In the genomic region with DNA sequence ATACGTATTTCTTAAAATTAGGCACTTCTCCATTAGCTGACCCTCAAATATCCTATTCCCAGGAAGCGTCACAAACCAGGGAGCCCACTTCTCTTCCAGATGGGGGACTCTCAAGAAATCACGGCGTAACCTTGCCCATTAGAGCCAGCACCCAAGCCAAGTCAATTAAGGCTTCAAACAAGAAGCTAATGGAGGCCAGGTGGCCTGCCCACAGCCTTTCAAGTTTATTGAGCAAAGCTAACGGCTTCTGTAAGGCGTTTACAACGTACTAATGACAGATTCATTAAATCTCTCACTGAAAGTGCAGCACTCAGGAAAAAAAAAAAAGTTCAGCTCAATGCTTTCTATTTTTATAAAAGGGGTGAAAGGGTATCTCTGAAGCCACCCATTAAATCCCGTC, we compare ENCODE assay signal across 8 mouse cellular contexts. TPM values are rescaled to one million over a fixed set of nuclear protein-coding genes. Genes with fewer than 3 reads are reported as not detected.
A peak's percentile ranks its signal among the peaks of the same experiment; 100 is the strongest.
DNase-seq lines count a peak whose midpoint lies in the region; ATAC-seq and TF ChIP-seq lines count a peak whose summit lies in the region.

No protein-coding gene starts in this region.

- peak overlapping the region; percentile 67 for H3K4me3 ChIP-seq in heart, embryonic 13.5 days
- H3K4me3 ChIP-seq in forebrain, embryonic 15.5 days = peak overlapping the region; percentile 64
- H3K4me3 ChIP-seq in liver, postnatal 0 days (ENCODE audit: low read depth, low read length) = peak overlapping the region; percentile 54

- DNase-seq in heart, adult 18-20 months = no peak
- peak; percentile 19 for DNase-seq in MN1 (ENCODE audit: low spot score)
- DNase-seq in liver, postnatal 0 days = no peak
- no peak for DNase-seq in layer of hippocampus, postnatal 10 days (ENCODE audit: low spot score in 2 of 2)
- DNase-seq in right cerebral cortex, postnatal 10 days (ENCODE audit: low spot score in 2 of 2) = no peak
- no peak for DNase-seq in gastrocnemius, adult 8-10 months (ENCODE audit: low spot score in 2 of 2)

- WGBS in heart, embryonic 13.5 days = 19% methylated on average over 8 of the region's 8 CpGs
- WGBS in forebrain, embryonic 15.5 days = 10% methylated on average over 8 of the region's 8 CpGs
- WGBS in liver, postnatal 0 days (ENCODE audit: insufficient replicate concordance) = 18% methylated on average over 8 of the region's 8 CpGs

- peaks cover 7% of the 10 kb centered on the region for H3K27me3 ChIP-seq in heart, embryonic 13.5 days (replicated peaks)
- no peaks in the 10 kb centered on the region for H3K27me3 ChIP-seq in forebrain, embryonic 15.5 days
- peaks cover 15% of the 10 kb centered on the region for H3K27me3 ChIP-seq in liver, postnatal 0 days (ENCODE audit: insufficient read depth, low read length)

- H3K9ac ChIP-seq in heart, embryonic 13.5 days = peak overlapping the region; percentile 79
- H3K9ac ChIP-seq in forebrain, embryonic 15.5 days (replicated peaks) = peak overlapping the region; percentile 77
- H3K9ac ChIP-seq in liver, postnatal 0 days (replicated peaks) = no peak overlapping the region

- TF ChIP-seq EP300 in liver, postnatal 0 days (IDR thresholded peaks at IDR 0.05; ENCODE audit: low read depth) = no peak

- H3K9me3 ChIP-seq in heart, embryonic 13.5 days = no peaks in the 10 kb centered on the region
- no peaks in the 10 kb centered on the region for H3K9me3 ChIP-seq in forebrain, embryonic 15.5 days
- no peaks in the 10 kb centered on the region for H3K9me3 ChIP-seq in liver, postnatal 0 days (ENCODE audit: low read length)

- peaks cover 12% of the 10 kb centered on the region for H3K4me1 ChIP-seq in heart, embryonic 13.5 days
- peaks cover 14% of the 10 kb centered on the region for H3K4me1 ChIP-seq in forebrain, embryonic 15.5 days
- H3K4me1 ChIP-seq in liver, postnatal 0 days (ENCODE audit: insufficient read depth) = peaks cover 12% of the 10 kb centered on the region

- H3K27ac ChIP-seq in heart, embryonic 13.5 days (replicated peaks) = no peak overlapping the region
- H3K27ac ChIP-seq in forebrain, embryonic 15.5 days (replicated peaks) = peak overlapping the region; percentile 81
- no peak overlapping the region for H3K27ac ChIP-seq in liver, postnatal 0 days (ENCODE audit: low read depth)

- ATAC-seq in heart, embryonic 13.5 days (ENCODE audit: extremely low read depth, insufficient number of reproducible peaks, low FRiP score, low TSS enrichment) = no peak
- ATAC-seq in forebrain, embryonic 15.5 days (replicated peaks) = no peak
- no peak for ATAC-seq in liver, postnatal 0 days

- TF ChIP-seq CTCF in liver, postnatal 0 days (IDR thresholded peaks at IDR 0.05; ENCODE audit: low read depth) = no peak

- H3K36me3 ChIP-seq in heart, embryonic 13.5 days = no peaks in the 10 kb centered on the region
- H3K36me3 ChIP-seq in forebrain, embryonic 15.5 days = no peaks in the 10 kb centered on the region
- H3K36me3 ChIP-seq in liver, postnatal 0 days (replicated peaks; ENCODE audit: insufficient read depth, low read length) = no peaks in the 10 kb centered on the region

- peak overlapping the region; percentile 88 for H3K4me2 ChIP-seq in heart, embryonic 13.5 days
- peak overlapping the region; percentile 71 for H3K4me2 ChIP-seq in forebrain, embryonic 15.5 days (replicated peaks)
- peak overlapping the region; percentile 79 for H3K4me2 ChIP-seq in liver, postnatal 0 days (ENCODE audit: low read depth, low read length)

RNA-seq across cellular contexts. Expression of a gene that starts 20.1 kb away (rescaled TPM):
- polyA plus RNA-seq in heart, embryonic 13.5 days (2015; fragmentation: Nextera tagmentation; extraction: Ambion mirVana) = 1.4 and 2.3 TPM in 2 replicates
- total RNA-seq in heart, adult 18-20 months (2021) = 1 to 10 TPM in 1 of 2 experiments, under 1 TPM in 1; 0.62 to 1.2 TPM
- polyA plus RNA-seq in forebrain, embryonic 15.5 days (2015; fragmentation: Nextera tagmentation; extraction: Ambion mirVana) = 19.0 and 22.5 TPM in 2 replicates
- 0.25 and 0.32 TPM in 2 replicates for polyA plus RNA-seq in liver, postnatal 0 days (2015; fragmentation: Nextera tagmentation; extraction: Ambion mirVana)
- 10 to 100 TPM; 29.9 to 31.9 TPM for total RNA-seq in layer of hippocampus, postnatal 10 days (2021)
- total RNA-seq in gastrocnemius, adult 8-10 months (2022) = under 1 TPM; 0.39 to 0.65 (median 0.56) TPM

RNA-seq across cellular contexts. Expression of a gene that starts 31.1 kb away (rescaled TPM):
- polyA plus RNA-seq in heart, embryonic 13.5 days (2015; fragmentation: Nextera tagmentation; extraction: Ambion mirVana) = 0.17 and 0.20 TPM in 2 replicates
- total RNA-seq in heart, adult 18-20 months (2021) = 1 to 10 TPM; 1.1 to 1.2 TPM
- polyA plus RNA-seq in forebrain, embryonic 15.5 days (2015; fragmentation: Nextera tagmentation; extraction: Ambion mirVana) = 0.04 TPM in 1 of 2 replicates, not detected in the other
- not detected in 2 replicates for polyA plus RNA-seq in liver, postnatal 0 days (2015; fragmentation: Nextera tagmentation; extraction: Ambion mirVana)
- 1 to 10 TPM; 1.6 to 2.3 TPM for total RNA-seq in layer of hippocampus, postnatal 10 days (2021)
- under 1 TPM; 0.24 to 0.52 (median 0.41) TPM for total RNA-seq in gastrocnemius, adult 8-10 months (2022)

Comparison
In these comparisons a context has a peak if more than half of its experiments do, and no peak if none do; other contexts are left out.
1. RNA of a gene that starts 20.1 kb away (total RNA-seq): 29.9 to 31.9 TPM in layer of hippocampus, postnatal 10 days; 0.62 to 1.2 TPM in heart, adult 18-20 months and 0.39 to 0.65 TPM in gastrocnemius, adult 8-10 months; every median in the first group is over 10 times any median in the second.
2. Peak in every context shown above with its lines, with median percentiles within 50 percentile points of each other: H3K4me2 ChIP-seq and H3K4me3 ChIP-seq.